Mouse (Mus musculus) liver, postnatal 0 days (tissue): Measurements from ENCODE around the gene Atf4.

ENCODE experiments used
- CTCF ChIP-seq: sonication (generic); IDR thresholded peaks from 2 replicates; pipeline ENCODE4 v1.5.1; 2016; ENCODE audit warnings: antibody characterized with exemption, low read depth
- EP300 ChIP-seq: IDR thresholded peaks from 2 replicates; pipeline ENCODE4 v1.6.1; 2016; ENCODE audit warnings: antibody characterized with exemption, low read depth, mild to moderate bottlenecking

DNA sequence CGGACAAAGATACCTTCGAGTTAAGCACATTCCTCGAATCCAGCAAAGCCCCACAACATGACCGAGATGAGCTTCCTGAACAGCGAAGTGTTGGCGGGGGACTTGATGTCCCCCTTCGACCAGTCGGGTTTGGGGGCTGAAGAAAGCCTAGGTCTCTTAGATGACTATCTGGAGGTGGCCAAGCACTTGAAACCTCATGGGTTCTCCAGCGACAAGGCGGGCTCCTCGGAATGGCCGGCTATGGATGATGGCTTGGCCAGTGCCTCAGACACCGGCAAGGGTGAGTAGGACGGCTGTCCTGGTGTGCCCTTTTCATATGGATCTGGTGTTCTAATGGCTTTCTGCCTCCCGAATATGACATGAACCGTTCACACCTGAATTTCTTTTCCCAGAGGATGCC lies 1.3 kb downstream of the Atf4 start:
- TF ChIP-seq CTCF (no peak), EP300 (no peak)
